Mouse (Mus musculus): Measurements from ENCODE around the gene Ablim1.

DNA sequence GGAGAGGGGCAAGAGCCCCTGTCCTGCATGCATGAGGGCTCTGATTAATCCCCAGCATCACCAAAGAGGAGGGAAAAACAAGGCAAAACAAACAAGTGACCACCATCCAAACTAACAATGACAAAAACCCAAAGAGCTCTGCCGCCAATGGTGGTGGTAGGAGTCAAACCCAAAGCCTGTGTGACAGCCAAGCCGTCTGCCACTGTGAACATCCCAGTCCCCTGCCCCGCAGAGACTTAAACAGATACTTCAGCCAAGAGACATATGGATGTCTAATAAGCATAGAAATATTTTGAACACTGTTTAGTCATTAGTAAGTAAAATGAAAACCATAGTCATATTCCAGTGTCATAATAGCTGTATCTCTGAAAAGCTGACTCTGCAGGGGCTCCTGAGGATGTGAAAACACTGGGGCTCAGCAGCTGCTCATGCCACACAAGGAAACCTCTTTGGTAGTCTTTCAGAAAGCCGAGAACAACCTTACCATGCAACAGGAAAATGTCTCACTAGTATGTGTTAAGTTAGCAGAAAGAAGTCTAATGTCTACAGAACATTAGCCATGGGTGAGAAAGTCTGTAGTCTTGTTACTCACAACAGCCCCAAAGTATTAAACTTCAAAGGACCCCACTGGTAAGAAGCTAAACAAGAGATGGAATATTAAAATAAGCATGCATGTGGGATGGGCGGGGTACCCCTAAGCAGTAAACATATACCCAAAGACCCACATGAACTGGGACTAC is 221.6 kb downstream of the Ablim1 start:
- TF ChIP-seq POLR2A (IDR thresholded peaks at IDR 0.05; ENCODE audit: insufficient read depth, low read length) (no peak), CTCF (IDR thresholded peaks at IDR 0.05; ENCODE audit: low read depth, low read length) (no peak), EP300 (IDR thresholded peaks at IDR 0.05; ENCODE audit: insufficient read depth, low read depth, low read length) (no peak)
